Mouse (Mus musculus) left cerebral cortex, adult 18-20 months (tissue): ENCODE data around the gene Procr. TPM values are rescaled to one million over a fixed set of nuclear protein-coding genes. Genes with fewer than 3 reads are reported as not detected.

Experiments
- DNase-seq, 2 experiments: peaks; one replicate each; pipeline ENCODE4 v3.0.0; 2021 to 2022; ENCODE audit warnings: low spot score in 2 of 2, mixed read lengths in 1 of 2
- total RNA-seq, 2 experiments: library from RNA; stranded (reverse); gene quantifications; 2 replicates each; pipeline ENCODE4 v1.2.3; 2021

Procr gene
- total RNA-seq, 2 experiments from 2014 or later: 1.6 to 2.0 TPM

DNA sequence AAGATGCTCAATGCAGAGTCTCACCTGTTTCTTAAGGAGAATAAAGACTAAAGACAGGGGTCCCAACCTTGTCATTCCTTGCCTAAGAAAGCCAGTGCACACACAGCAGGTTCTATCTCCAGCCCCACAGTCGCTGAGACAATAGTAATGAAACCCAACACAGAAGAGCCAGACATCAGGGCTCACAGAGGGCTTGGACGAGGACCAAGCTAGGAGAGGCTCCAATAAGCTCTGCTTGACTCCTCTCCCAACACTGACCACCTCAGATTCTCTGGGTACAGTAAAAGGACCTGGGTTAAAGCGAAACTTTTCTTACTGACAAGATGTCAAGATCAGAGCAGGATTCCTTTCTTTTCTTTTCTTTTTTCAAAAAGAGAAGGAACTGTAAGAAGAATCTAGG lies 47.7 kb downstream of the Procr start:
- no peak for DNase-seq

DNA sequence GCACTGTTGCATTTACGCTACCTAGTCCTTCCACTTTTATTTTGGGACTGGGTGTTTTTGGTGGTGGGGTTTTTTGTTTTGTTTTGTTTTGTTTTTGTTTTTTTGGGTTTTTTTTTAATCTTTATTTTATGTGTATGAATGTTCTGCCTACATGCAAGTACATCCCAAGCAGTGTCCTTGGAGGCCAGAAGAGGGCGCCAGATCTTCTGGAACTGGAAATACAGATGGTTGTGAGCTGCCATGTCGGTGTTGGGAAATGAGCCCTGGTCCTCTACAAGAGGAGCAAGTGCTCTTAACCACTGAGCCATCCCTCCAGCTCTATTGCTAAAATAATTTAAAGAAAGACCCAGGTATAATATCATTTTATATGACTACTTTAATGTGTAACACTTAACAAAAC lies 51.8 kb downstream of the Procr start:
- no peak for DNase-seq

DNA sequence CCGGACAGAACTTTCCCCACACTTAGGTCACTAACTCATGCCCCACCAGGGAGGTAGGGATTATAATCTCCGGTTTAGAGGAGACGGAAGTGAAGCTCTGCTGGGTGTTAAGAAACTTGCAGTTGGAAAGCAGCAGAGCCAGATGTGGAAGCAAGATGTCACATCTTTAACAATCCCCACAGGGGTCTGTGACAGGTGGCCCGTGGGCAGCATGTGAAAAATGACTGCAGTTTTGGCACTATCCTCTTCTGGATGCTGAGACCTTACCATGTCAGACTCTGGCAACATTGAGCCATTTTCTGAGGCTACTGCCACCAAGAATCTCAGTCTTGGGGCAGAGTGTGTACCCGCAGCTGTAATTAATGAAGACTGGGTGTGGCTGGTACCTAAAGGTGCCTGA lies 53.1 kb downstream of the Procr start:
- no peak for DNase-seq

Other genes starting within 250 kb of the Procr start
- gene Acss2, start 233.2 kb upstream of the Procr start, total RNA-seq: 10 to 100 TPM; 47.3 to 57.0 TPM
- gene Ggt7, start 232.9 kb upstream of the Procr start, total RNA-seq: 100 to 1,000 TPM; 114 to 127 TPM
- 10 to 100 TPM; 13.1 to 14.0 TPM for gene Gss, start 158.3 kb upstream of the Procr start, total RNA-seq
- gene Myh7b, start 139.9 kb upstream of the Procr start, total RNA-seq: 1 to 10 TPM; 5.0 to 6.7 TPM
- gene Trpc4ap, start 58.7 kb upstream of the Procr start, total RNA-seq: 100 to 1,000 TPM; 142 to 144 TPM
- gene Edem2, start 21.6 kb upstream of the Procr start, total RNA-seq: 10 to 100 TPM; 18.2 to 19.9 TPM
- gene Gm17581, start 15.3 kb upstream of the Procr start, total RNA-seq: not detected
- 10 to 100 TPM; 34.3 to 35.6 TPM for gene Mmp24, start 24.2 kb downstream of the Procr start, total RNA-seq
- gene BC029722, start 68.3 kb downstream of the Procr start, total RNA-seq: 10 to 100 TPM; 58.7 to 58.9 TPM
- 10 to 100 TPM; 73.3 to 82.5 TPM for gene Eif6, start 75.8 kb downstream of the Procr start, total RNA-seq
- gene Fam83c, start 83.7 kb downstream of the Procr start, total RNA-seq: not detected
- gene Uqcc1, start 179.2 kb downstream of the Procr start, total RNA-seq: 10 to 100 TPM; 84.7 to 91.8 TPM
- not detected for gene Gm15557, start 189.6 kb downstream of the Procr start, total RNA-seq
- under 1 TPM; 0.19 to 0.21 TPM for gene Gdf5, start 194.2 kb downstream of the Procr start, total RNA-seq
- gene Cep250, start 205.3 kb downstream of the Procr start, total RNA-seq: 10 to 100 TPM; 18.2 to 19.5 TPM